In genomic region chr15:10671868-10672267, GRCm38 (mm10) we compare ENCODE assay signal across 11 mouse cellular contexts. TPM values are rescaled to one million over a fixed set of nuclear protein-coding genes. Genes with fewer than 3 reads are reported as not detected.
DNase-seq lines count a peak whose midpoint lies in the region; ATAC-seq and TF ChIP-seq lines count a peak whose summit lies in the region.
"Had no signal": no experiment of that assay in that cellular context is flagged by ENCODE, and none has a peak within 500 bp of the region (broad histone marks: within the 10 kb centered on the region; RNA-seq: fewer than 3 reads in every experiment).

No protein-coding gene starts in this region.

- intact Hi-C loops in left cerebral cortex, postnatal 36 days (cut with DNase I): no loop called here

- H3K4me3 ChIP-seq in embryonic facial prominence, embryonic 13.5 days: no peak overlapping the region
- no peak overlapping the region for H3K4me3 ChIP-seq in embryonic facial prominence, embryonic 10.5 days
- no peak overlapping the region for H3K4me3 ChIP-seq in hindbrain, postnatal 0 days (ENCODE audit: low read length)

- no peak for TF ChIP-seq CTCF in hindbrain, postnatal 0 days (IDR thresholded peaks at IDR 0.05; ENCODE audit: low read depth)

- H3K4me1 ChIP-seq in embryonic facial prominence, embryonic 13.5 days: peaks cover 61% of the 10 kb centered on the region
- H3K4me1 ChIP-seq in embryonic facial prominence, embryonic 10.5 days: peaks cover 44% of the 10 kb centered on the region
- no peaks in the 10 kb centered on the region; the same call in 1 of the 2 replicates for H3K4me1 ChIP-seq in hindbrain, postnatal 0 days (ENCODE audit: insufficient read depth, low read length)

- H3K27ac ChIP-seq in embryonic facial prominence, embryonic 13.5 days: peak overlapping the region; percentile 48; the same call in 1 of the 2 replicates
- H3K27ac ChIP-seq in embryonic facial prominence, embryonic 10.5 days (replicated peaks): no peak overlapping the region
- H3K27ac ChIP-seq in hindbrain, postnatal 0 days: no peak overlapping the region

- ATAC-seq in embryonic facial prominence, embryonic 13.5 days (ENCODE audit: insufficient number of reproducible peaks, insufficient read depth, low FRiP score, low TSS enrichment, low read depth): no peak
- ATAC-seq in hindbrain, postnatal 0 days: no peak

- peaks cover 11% of the 10 kb centered on the region; the same call in 1 of the 2 replicates for H3K36me3 ChIP-seq in embryonic facial prominence, embryonic 13.5 days
- H3K36me3 ChIP-seq in embryonic facial prominence, embryonic 10.5 days (replicated peaks): peaks cover 31% of the 10 kb centered on the region
- no peaks in the 10 kb centered on the region for H3K36me3 ChIP-seq in hindbrain, postnatal 0 days (ENCODE audit: insufficient read depth, low read length)

- no peaks in the 10 kb centered on the region for H3K27me3 ChIP-seq in embryonic facial prominence, embryonic 13.5 days
- H3K27me3 ChIP-seq in embryonic facial prominence, embryonic 10.5 days (replicated peaks; ENCODE audit: low read depth, poor library complexity, severe bottlenecking): no peaks in the 10 kb centered on the region
- no peaks in the 10 kb centered on the region for H3K27me3 ChIP-seq in hindbrain, postnatal 0 days (ENCODE audit: insufficient read depth, low read length)

- no peaks in the 10 kb centered on the region for H3K9me3 ChIP-seq in embryonic facial prominence, embryonic 13.5 days
- H3K9me3 ChIP-seq in embryonic facial prominence, embryonic 10.5 days: no peaks in the 10 kb centered on the region
- H3K9me3 ChIP-seq in hindbrain, postnatal 0 days (ENCODE audit: low read length): no peaks in the 10 kb centered on the region

- DNase-seq in embryonic facial prominence, embryonic 10.5 days (ENCODE audit: low spot score): no peak
- peak; percentile 45 for DNase-seq in urinary bladder, postnatal 14 days (ENCODE audit: low spot score)
- no peak for DNase-seq in urinary bladder, postnatal 4 days (ENCODE audit: low spot score in 2 of 2)
- peak; percentile 21 for DNase-seq in heart, postnatal 4 days
- no peak for DNase-seq in frontal cortex, postnatal 25 days (ENCODE audit: low spot score in 2 of 2)
- no peak for DNase-seq in hindbrain, postnatal 0 days (ENCODE audit: low spot score)
- DNase-seq in left cerebral cortex, postnatal 36 days (ENCODE audit: low spot score in 2 of 2): no peak
- DNase-seq: B cell, adult 2 months; cerebellum, adult 11 months; midbrain, embryonic 14.5 days had no signal

- 65% methylated on average over 4 of the region's 4 CpGs for WGBS in embryonic facial prominence, embryonic 13.5 days
- 92% methylated on average over 4 of the region's 4 CpGs for WGBS in embryonic facial prominence, embryonic 10.5 days
- WGBS in hindbrain, postnatal 0 days: 67% methylated on average over 4 of the region's 4 CpGs

- H3K9ac ChIP-seq in embryonic facial prominence, embryonic 13.5 days: no peak overlapping the region
- no peak overlapping the region for H3K9ac ChIP-seq in hindbrain, postnatal 0 days (replicated peaks; ENCODE audit: low read length)

- H3K4me2 ChIP-seq in embryonic facial prominence, embryonic 13.5 days: no peak overlapping the region
- no peak overlapping the region for H3K4me2 ChIP-seq in hindbrain, postnatal 0 days (ENCODE audit: low read depth, low read length)

RNA-seq across cellular contexts. Expression of gene Rai14, which starts 42.6 kb away (rescaled TPM):
- polyA plus RNA-seq in embryonic facial prominence, embryonic 13.5 days (2015; fragmentation: Nextera tagmentation; extraction: Ambion mirVana): 78.9 and 87.3 TPM in 2 replicates
- polyA plus RNA-seq in embryonic facial prominence, embryonic 10.5 days (2016; fragmentation: Nextera tagmentation; extraction: Ambion mirVana): 73.2 and 75.8 TPM in 2 replicates
- 10 to 100 TPM; 15.1 to 15.9 TPM for total RNA-seq in heart, postnatal 4 days (2021)
- total RNA-seq in hindbrain, postnatal 0 days (2014; rRNA removed): 9.0 and 11.0 TPM in 2 replicates
- 5.1 and 5.7 TPM in 2 replicates for polyA plus RNA-seq in hindbrain, postnatal 0 days (2015; fragmentation: Nextera tagmentation; extraction: Ambion mirVana)
- total RNA-seq in left cerebral cortex, postnatal 36 days (2021): 1 to 10 TPM; 8.0 to 10.0 TPM

Comparison
In these comparisons a context has a peak if more than half of its experiments do, and no peak if none do; other contexts are left out.
1. DNase-seq: peak in urinary bladder, postnatal 14 days (single experiment) and heart, postnatal 4 days (single experiment); none in embryonic facial prominence, embryonic 10.5 days (single experiment), urinary bladder, postnatal 4 days (0 of 2), frontal cortex, postnatal 25 days (0 of 2), hindbrain, postnatal 0 days (single experiment) and left cerebral cortex, postnatal 36 days (0 of 2).